Mouse (Mus musculus): ENCODE measurements around the gene Clic6. TPM values are rescaled to one million over a fixed set of nuclear protein-coding genes. Genes with fewer than 3 reads are reported as not detected.
"Not testable (repeated sequence)": the region's sequence is repeated elsewhere in the genome, so short reads cannot be mapped to it uniquely, and the experiment has no call there.

The Clic6 gene
- polyA plus RNA-seq, 1 experiment from 2014 or later: 0.59 TPM

- no peak overlapping the region for H3K4me3 ChIP-seq (ENCODE audit: low read depth, low read length)
- H3K9ac ChIP-seq (ENCODE audit: low read depth, low read length): no peak overlapping the region
- no peak overlapping the region for H3K4me2 ChIP-seq
- no peaks in the 10 kb centered on the region for H3K9me3 ChIP-seq (replicated peaks; ENCODE audit: control insufficient read depth, low read length)
- no peaks in the 10 kb centered on the region for H3K36me3 ChIP-seq (ENCODE audit: control insufficient read depth, insufficient read depth, low read length)
- H3K27me3 ChIP-seq (ENCODE audit: control insufficient read depth, insufficient read depth, low read length): peaks cover 45% of the 10 kb centered on the region
- no peak for ATAC-seq (replicated peaks; ENCODE audit: insufficient number of reproducible peaks, low FRiP score, low TSS enrichment)
- 78% methylated on average over 8 of the region's 8 CpGs for WGBS (ENCODE audit: insufficient replicate concordance)
- H3K4me1 ChIP-seq (ENCODE audit: control insufficient read depth, insufficient read depth, low read length): peaks cover 9% of the 10 kb centered on the region
- no peak overlapping the region for H3K27ac ChIP-seq (ENCODE audit: low read depth, low read length)
Observed at GRCm38 (mm10) chr16:92500534-92500933, 15.0 kb downstream of the Clic6 start.

- no peak overlapping the region for H3K4me3 ChIP-seq (ENCODE audit: low read depth, low read length)
- no peak overlapping the region for H3K27ac ChIP-seq (ENCODE audit: low read depth, low read length)
- H3K36me3 ChIP-seq (ENCODE audit: control insufficient read depth, insufficient read depth, low read length): no peaks in the 10 kb centered on the region
- H3K4me2 ChIP-seq: no peak overlapping the region
- no peak overlapping the region for H3K9ac ChIP-seq (ENCODE audit: low read depth, low read length)
- ATAC-seq (replicated peaks; ENCODE audit: insufficient number of reproducible peaks, low FRiP score, low TSS enrichment): no peak
- 64% methylated on average over 5 of the region's 5 CpGs for WGBS (ENCODE audit: insufficient replicate concordance)
- no peaks in the 10 kb centered on the region for H3K9me3 ChIP-seq (replicated peaks; ENCODE audit: control insufficient read depth, low read length)
- peaks cover 9% of the 10 kb centered on the region for H3K4me1 ChIP-seq (ENCODE audit: control insufficient read depth, insufficient read depth, low read length)
- peaks cover 29% of the 10 kb centered on the region for H3K27me3 ChIP-seq (ENCODE audit: control insufficient read depth, insufficient read depth, low read length)
Observed at GRCm38 (mm10) chr16:92503105-92503504, 17.6 kb downstream of the Clic6 start.

GRCm38 (mm10) chr16:92507573-92507972, 22.0 kb downstream of the Clic6 start:
- H3K36me3 ChIP-seq (ENCODE audit: control insufficient read depth, insufficient read depth, low read length): no peaks in the 10 kb centered on the region
- H3K4me1 ChIP-seq (ENCODE audit: control insufficient read depth, insufficient read depth, low read length): no peaks in the 10 kb centered on the region
- H3K27me3 ChIP-seq (ENCODE audit: control insufficient read depth, insufficient read depth, low read length): peaks cover 6% of the 10 kb centered on the region; the same call in 1 of the 2 replicates
- H3K9me3 ChIP-seq (replicated peaks; ENCODE audit: control insufficient read depth, low read length): no peaks in the 10 kb centered on the region
- no peak overlapping the region for H3K27ac ChIP-seq (ENCODE audit: low read depth, low read length)
- H3K4me3 ChIP-seq (ENCODE audit: low read depth, low read length): no peak overlapping the region
- no peak overlapping the region for H3K9ac ChIP-seq (ENCODE audit: low read depth, low read length)
- ATAC-seq (replicated peaks; ENCODE audit: insufficient number of reproducible peaks, low FRiP score, low TSS enrichment): no peak
- no peak overlapping the region for H3K4me2 ChIP-seq
- WGBS (ENCODE audit: insufficient replicate concordance): 82% methylated on average over 4 of the region's 4 CpGs

- no peak overlapping the region for H3K27ac ChIP-seq (ENCODE audit: low read depth, low read length)
- no peak overlapping the region for H3K4me3 ChIP-seq (ENCODE audit: low read depth, low read length)
- no peaks in the 10 kb centered on the region for H3K4me1 ChIP-seq (ENCODE audit: control insufficient read depth, insufficient read depth, low read length)
- H3K27me3 ChIP-seq (ENCODE audit: control insufficient read depth, insufficient read depth, low read length): peaks cover 9% of the 10 kb centered on the region
- H3K9me3 ChIP-seq (replicated peaks; ENCODE audit: control insufficient read depth, low read length): no peaks in the 10 kb centered on the region
- no peak for ATAC-seq (replicated peaks; ENCODE audit: insufficient number of reproducible peaks, low FRiP score, low TSS enrichment)
- no peak overlapping the region for H3K9ac ChIP-seq (ENCODE audit: low read depth, low read length)
- WGBS (ENCODE audit: insufficient replicate concordance): 72% methylated on average over 13 of the region's 13 CpGs
- H3K4me2 ChIP-seq: no peak overlapping the region
- no peaks in the 10 kb centered on the region for H3K36me3 ChIP-seq (ENCODE audit: control insufficient read depth, insufficient read depth, low read length)
Observed at GRCm38 (mm10) chr16:92510835-92511772, 25.6 kb downstream of the Clic6 start.

- 55% methylated on average over 5 of the region's 5 CpGs for WGBS (ENCODE audit: insufficient replicate concordance)
- no peak overlapping the region for H3K4me2 ChIP-seq
- no peak overlapping the region for H3K9ac ChIP-seq (ENCODE audit: low read depth, low read length)
- H3K4me1 ChIP-seq (ENCODE audit: control insufficient read depth, insufficient read depth, low read length): no peaks in the 10 kb centered on the region
- ATAC-seq (replicated peaks; ENCODE audit: insufficient number of reproducible peaks, low FRiP score, low TSS enrichment): no peak
- H3K4me3 ChIP-seq (ENCODE audit: low read depth, low read length): no peak overlapping the region
- H3K36me3 ChIP-seq (ENCODE audit: control insufficient read depth, insufficient read depth, low read length): no peaks in the 10 kb centered on the region
- peaks cover 9% of the 10 kb centered on the region for H3K27me3 ChIP-seq (ENCODE audit: control insufficient read depth, insufficient read depth, low read length)
- H3K27ac ChIP-seq (ENCODE audit: low read depth, low read length): no peak overlapping the region
- no peaks in the 10 kb centered on the region for H3K9me3 ChIP-seq (replicated peaks; ENCODE audit: control insufficient read depth, low read length)
Observed at GRCm38 (mm10) chr16:92511773-92512391, 26.3 kb downstream of the Clic6 start.

- ATAC-seq (replicated peaks; ENCODE audit: insufficient number of reproducible peaks, low FRiP score, low TSS enrichment); H3K4me3 ChIP-seq (ENCODE audit: low read depth, low read length); H3K27ac ChIP-seq (ENCODE audit: low read depth, low read length); H3K9me3 ChIP-seq (replicated peaks; ENCODE audit: control insufficient read depth, low read length); H3K27me3 ChIP-seq (ENCODE audit: control insufficient read depth, insufficient read depth, low read length); H3K9ac ChIP-seq (ENCODE audit: low read depth, low read length); H3K4me2 ChIP-seq; H3K36me3 ChIP-seq (ENCODE audit: control insufficient read depth, insufficient read depth, low read length); H3K4me1 ChIP-seq (ENCODE audit: control insufficient read depth, insufficient read depth, low read length): not testable (repeated sequence)
- 67% methylated on average over 9 of the region's 9 CpGs for WGBS (ENCODE audit: insufficient replicate concordance)
Observed at GRCm38 (mm10) chr16:92514896-92515295, 29.4 kb downstream of the Clic6 start.

- Histone ChIP-seq H3K4me3 (ENCODE audit: low read depth, low read length) (no peak overlapping the region), H3K9ac (ENCODE audit: low read depth, low read length) (no peak overlapping the region), H3K27me3 (ENCODE audit: control insufficient read depth, insufficient read depth, low read length) (peaks cover 14% of the 10 kb centered on the region), H3K4me2 (no peak overlapping the region), H3K4me1 (ENCODE audit: control insufficient read depth, insufficient read depth, low read length) (no peaks in the 10 kb centered on the region), H3K9me3 (replicated peaks; ENCODE audit: control insufficient read depth, low read length) (no peaks in the 10 kb centered on the region), H3K36me3 (ENCODE audit: control insufficient read depth, insufficient read depth, low read length) (no peaks in the 10 kb centered on the region), H3K27ac (ENCODE audit: low read depth, low read length) (no peak overlapping the region)
- 64% methylated on average over 9 of the region's 9 CpGs for WGBS (ENCODE audit: insufficient replicate concordance)
- ATAC-seq (replicated peaks; ENCODE audit: insufficient number of reproducible peaks, low FRiP score, low TSS enrichment): no peak
Observed at GRCm38 (mm10) chr16:92516139-92516538, 30.6 kb downstream of the Clic6 start.

- no peak overlapping the region for H3K4me2 ChIP-seq
- 56% methylated on average over 4 of the region's 4 CpGs for WGBS (ENCODE audit: insufficient replicate concordance)
- H3K4me1 ChIP-seq (ENCODE audit: control insufficient read depth, insufficient read depth, low read length): no peaks in the 10 kb centered on the region
- ATAC-seq (replicated peaks; ENCODE audit: insufficient number of reproducible peaks, low FRiP score, low TSS enrichment): no peak
- peaks cover 6% of the 10 kb centered on the region for H3K27me3 ChIP-seq (ENCODE audit: control insufficient read depth, insufficient read depth, low read length)
- H3K9me3 ChIP-seq (replicated peaks; ENCODE audit: control insufficient read depth, low read length): no peaks in the 10 kb centered on the region
- no peak overlapping the region for H3K9ac ChIP-seq (ENCODE audit: low read depth, low read length)
- H3K27ac ChIP-seq (ENCODE audit: low read depth, low read length): no peak overlapping the region
- no peak overlapping the region for H3K4me3 ChIP-seq (ENCODE audit: low read depth, low read length)
- no peaks in the 10 kb centered on the region for H3K36me3 ChIP-seq (ENCODE audit: control insufficient read depth, insufficient read depth, low read length)
Observed at GRCm38 (mm10) chr16:92518718-92519117, 33.2 kb downstream of the Clic6 start.
